Mouse (Mus musculus): ENCODE measurements around the gene B3gnt7.

DNA sequence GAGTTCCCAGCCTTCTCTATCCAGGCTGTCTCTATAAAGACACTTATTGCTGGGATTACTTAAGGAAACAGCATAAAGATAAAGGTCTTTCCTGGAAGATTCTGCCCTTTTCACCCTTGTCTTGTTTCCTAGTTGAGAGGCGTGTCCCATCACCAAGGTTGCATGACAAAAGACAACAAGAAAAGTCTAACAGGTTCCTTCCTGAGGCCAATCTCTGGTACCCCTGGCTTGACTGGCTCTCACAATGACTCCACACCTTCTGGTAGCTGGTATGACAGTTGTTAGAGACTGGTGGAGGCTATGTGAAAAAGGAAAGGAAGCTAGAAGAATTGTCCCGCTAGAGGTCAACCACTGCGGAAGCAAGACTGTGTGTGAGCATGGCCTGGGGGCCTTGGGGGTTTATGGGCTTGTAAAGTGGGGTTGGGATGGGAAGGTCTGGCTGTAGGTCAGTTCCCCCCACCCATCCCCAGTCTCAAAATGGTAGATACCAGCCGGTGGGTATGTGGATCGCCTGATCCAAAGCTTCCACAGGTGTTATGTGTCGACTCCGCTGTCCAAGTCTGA lies 6.7 kb downstream of the B3gnt7 start:
- TF ChIP-seq POLR2A (IDR thresholded peaks at IDR 0.05; ENCODE audit: borderline replicate concordance, extremely low read depth, low read depth, low read length) (no peak), CTCF (IDR thresholded peaks at IDR 0.05; ENCODE audit: insufficient read depth, low read length) (no peak)
